Mouse (Mus musculus): ENCODE results near the gene Shank1. TPM values are rescaled to one million over a fixed set of nuclear protein-coding genes. Genes with fewer than 3 reads are reported as not detected.
A peak's percentile ranks its signal among the peaks of the same experiment; 100 is the strongest.

Gene Shank1
- polyA plus RNA-seq, 1 experiment from 2014 or later = 0.55 TPM

DNA sequence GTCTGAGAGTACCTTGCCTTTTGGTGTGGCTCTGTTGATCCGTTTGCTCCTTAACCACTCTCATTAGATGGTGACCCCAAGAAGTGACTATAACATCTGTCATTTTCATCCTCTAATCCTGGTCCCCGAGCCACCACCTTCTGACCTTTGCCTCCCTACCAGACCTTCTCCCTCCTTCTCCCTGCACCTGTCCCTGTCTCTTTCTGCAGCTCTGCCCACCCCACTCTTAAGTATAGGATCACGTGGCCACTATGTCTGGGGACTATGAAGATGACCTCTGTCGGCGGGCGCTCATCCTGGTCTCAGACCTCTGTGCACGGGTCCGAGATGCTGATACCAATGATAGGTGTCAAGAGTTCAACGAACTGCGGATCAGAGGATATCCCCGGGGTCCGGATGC, 75.7 kb downstream of the Shank1 start, which contains the start of gene 1700008O03Rik:
Gene 1700008O03Rik, minus strand, starts transcription at position 101 of the 400 bp plus-strand sequence.
- Histone ChIP-seq H3K27me3 (ENCODE audit: control insufficient read depth, insufficient read depth, low read length) (peaks cover 19% of the 10 kb centered on the region), H3K36me3 (ENCODE audit: control insufficient read depth, insufficient read depth) (no peaks in the 10 kb centered on the region), H3K9ac (ENCODE audit: low read length) (peak within 1 kb of the TSS; percentile 64), H3K4me1 (ENCODE audit: control insufficient read depth, insufficient read depth, low read length) (peaks cover 2% of the 10 kb centered on the region; the same call in 1 of the 2 replicates), H3K27ac (ENCODE audit: low read length) (no peak within 1 kb of the TSS), H3K4me3 (ENCODE audit: low read length) (peak within 1 kb of the TSS; percentile 59), H3K9me3 (replicated peaks; ENCODE audit: control insufficient read depth, low read length) (0 out of 2 replicates have a peak, but pooled peaks cover 1% of the 10 kb centered on the region), H3K4me2 (ENCODE audit: low read depth, low read length) (peak within 1 kb of the TSS; percentile 94)
- WGBS = 76% methylated on average over 12 of the region's 12 CpGs
- ATAC-seq (replicated peaks; ENCODE audit: extremely low read depth, insufficient read depth, low FRiP score) = no peak

DNA sequence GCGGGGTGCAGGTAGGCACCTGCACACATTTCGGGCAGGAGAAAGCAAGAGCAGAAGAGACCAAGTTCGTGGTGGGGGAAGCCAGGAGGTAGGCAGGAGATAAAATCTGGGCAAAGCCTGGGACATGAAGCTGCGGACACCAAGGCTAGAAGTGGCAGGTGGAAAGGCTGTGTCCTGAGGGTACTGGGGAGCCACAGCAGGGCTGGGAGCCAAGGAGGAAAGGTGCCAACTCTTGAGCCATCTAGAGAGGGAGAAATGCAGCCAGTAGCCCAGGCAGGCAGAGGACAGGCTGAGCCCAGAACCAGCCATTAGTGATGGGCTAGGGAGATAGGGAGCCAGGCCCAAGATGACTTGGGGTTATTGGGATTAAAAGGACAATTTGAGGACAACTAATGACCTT, 81.8 kb downstream of the Shank1 start:
- Histone ChIP-seq H3K27ac (ENCODE audit: low read length) (no peak overlapping the region), H3K9me3 (replicated peaks; ENCODE audit: control insufficient read depth, low read length) (no peaks in the 10 kb centered on the region), H3K4me1 (ENCODE audit: control insufficient read depth, insufficient read depth, low read length) (no peaks in the 10 kb centered on the region), H3K27me3 (ENCODE audit: control insufficient read depth, insufficient read depth, low read length) (peaks cover 6% of the 10 kb centered on the region), H3K4me3 (ENCODE audit: low read length) (no peak overlapping the region), H3K4me2 (ENCODE audit: low read depth, low read length) (no peak overlapping the region), H3K36me3 (ENCODE audit: control insufficient read depth, insufficient read depth) (no peaks in the 10 kb centered on the region), H3K9ac (ENCODE audit: low read length) (no peak overlapping the region)
- ATAC-seq (replicated peaks; ENCODE audit: extremely low read depth, insufficient read depth, low FRiP score) = no peak
- WGBS = 73% methylated on average over 4 of the region's 4 CpGs

DNA sequence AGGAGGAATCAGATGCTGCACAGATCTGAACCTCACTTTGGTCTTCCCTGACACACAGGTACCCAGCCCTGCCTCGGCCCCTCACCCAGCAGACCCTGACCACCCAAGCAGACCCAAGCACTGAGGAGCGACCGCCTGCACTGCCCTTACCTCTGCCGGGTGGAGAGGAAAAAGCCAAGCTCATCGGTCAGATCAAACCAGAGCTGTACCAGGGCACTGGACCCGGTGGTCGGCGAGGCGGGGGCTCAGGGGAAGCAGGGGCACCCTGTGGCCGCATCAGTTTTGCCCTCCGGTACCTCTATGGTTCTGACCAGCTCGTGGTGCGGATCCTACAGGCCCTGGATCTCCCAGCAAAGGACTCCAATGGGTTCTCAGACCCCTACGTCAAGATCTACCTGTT, 82.3 kb downstream of the Shank1 start:
- H3K27ac ChIP-seq (ENCODE audit: low read length) = no peak overlapping the region
- ATAC-seq (replicated peaks; ENCODE audit: extremely low read depth, insufficient read depth, low FRiP score) = no peak
- no peaks in the 10 kb centered on the region for H3K4me1 ChIP-seq (ENCODE audit: control insufficient read depth, insufficient read depth, low read length)
- no peaks in the 10 kb centered on the region for H3K36me3 ChIP-seq (ENCODE audit: control insufficient read depth, insufficient read depth)
- H3K9ac ChIP-seq (ENCODE audit: low read length) = no peak overlapping the region
- H3K4me2 ChIP-seq (ENCODE audit: low read depth, low read length) = no peak overlapping the region
- 85% methylated on average over 14 of the region's 14 CpGs for WGBS
- no peaks in the 10 kb centered on the region for H3K9me3 ChIP-seq (replicated peaks; ENCODE audit: control insufficient read depth, low read length)
- H3K4me3 ChIP-seq (ENCODE audit: low read length) = no peak overlapping the region
- peaks cover 3% of the 10 kb centered on the region; the same call in 1 of the 2 replicates for H3K27me3 ChIP-seq (ENCODE audit: control insufficient read depth, insufficient read depth, low read length)

DNA sequence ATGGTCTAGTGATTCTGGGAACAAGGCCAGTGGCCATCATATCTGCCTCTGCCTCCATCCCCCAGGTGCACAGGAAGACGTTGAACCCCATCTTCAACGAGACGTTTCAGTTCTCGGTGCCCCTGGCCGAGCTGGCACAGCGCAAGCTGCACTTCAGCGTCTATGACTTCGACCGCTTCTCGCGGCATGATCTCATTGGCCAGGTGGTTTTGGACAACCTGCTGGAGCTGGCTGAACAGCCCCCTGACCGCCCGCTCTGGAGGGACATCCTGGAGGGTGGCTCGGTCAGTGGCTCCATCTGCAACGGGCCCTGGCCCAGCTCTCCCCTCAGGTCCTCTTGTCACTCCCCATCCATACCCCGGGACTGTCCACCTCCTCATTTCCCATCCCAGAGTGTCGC, 83.2 kb downstream of the Shank1 start:
- Histone ChIP-seq H3K4me1 (ENCODE audit: control insufficient read depth, insufficient read depth, low read length) (no peaks in the 10 kb centered on the region), H3K9ac (ENCODE audit: low read length) (no peak overlapping the region), H3K27ac (ENCODE audit: low read length) (no peak overlapping the region), H3K4me3 (ENCODE audit: low read length) (no peak overlapping the region), H3K4me2 (ENCODE audit: low read depth, low read length) (no peak overlapping the region), H3K9me3 (replicated peaks; ENCODE audit: control insufficient read depth, low read length) (no peaks in the 10 kb centered on the region), H3K36me3 (ENCODE audit: control insufficient read depth, insufficient read depth) (no peaks in the 10 kb centered on the region), H3K27me3 (ENCODE audit: control insufficient read depth, insufficient read depth, low read length) (no peaks in the 10 kb centered on the region)
- no peak for ATAC-seq (replicated peaks; ENCODE audit: extremely low read depth, insufficient read depth, low FRiP score)
- 87% methylated on average over 17 of the region's 17 CpGs for WGBS

DNA sequence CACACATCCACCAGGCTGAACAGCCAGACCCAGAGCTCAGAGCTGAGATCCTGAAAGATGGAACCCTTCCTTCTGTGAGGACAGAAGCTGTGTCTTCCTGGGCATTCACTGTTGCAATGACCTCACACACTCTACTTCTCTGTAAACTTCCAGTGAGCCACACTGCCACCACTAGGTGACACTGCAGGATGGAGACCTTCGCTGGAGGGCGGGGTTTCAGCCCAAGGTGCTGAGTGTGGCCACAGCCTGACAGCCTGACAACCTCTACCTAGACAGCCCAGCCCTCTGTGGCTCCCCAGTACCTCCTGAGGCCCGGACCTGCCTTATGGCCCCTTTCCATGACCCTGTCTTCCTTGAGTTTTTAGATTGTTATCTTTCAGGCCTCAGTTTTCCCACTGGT, 88.5 kb downstream of the Shank1 start:
- peak; percentile 71 for ATAC-seq (replicated peaks; ENCODE audit: extremely low read depth, insufficient read depth, low FRiP score)

DNA sequence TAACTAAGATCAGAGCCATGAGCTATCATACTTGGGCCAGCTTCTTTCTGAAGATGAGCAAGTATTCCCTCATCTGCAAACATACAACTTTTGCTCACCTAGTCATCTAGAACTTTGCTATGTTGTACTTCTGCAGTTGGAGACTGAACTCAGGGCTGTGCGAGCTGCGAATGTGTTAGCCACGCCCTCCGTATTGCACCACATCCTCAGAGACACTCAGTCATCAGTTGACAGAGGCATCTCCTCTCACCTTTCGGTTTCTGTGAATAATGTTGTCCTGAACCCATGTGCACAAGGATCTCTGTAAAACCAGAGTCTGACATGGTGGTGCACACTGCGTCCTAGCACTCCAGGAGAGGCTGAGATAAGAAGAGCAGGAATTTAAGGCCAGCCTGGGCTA, 91.6 kb downstream of the Shank1 start:
- Histone ChIP-seq H3K27ac (ENCODE audit: low read length) (no peak overlapping the region), H3K4me2 (ENCODE audit: low read depth, low read length) (no peak overlapping the region), H3K9ac (ENCODE audit: low read length) (no peak overlapping the region), H3K4me3 (ENCODE audit: low read length) (no peak overlapping the region), H3K36me3 (ENCODE audit: control insufficient read depth, insufficient read depth) (no peaks in the 10 kb centered on the region), H3K4me1 (ENCODE audit: control insufficient read depth, insufficient read depth, low read length) (no peaks in the 10 kb centered on the region), H3K9me3 (replicated peaks; ENCODE audit: control insufficient read depth, low read length) (no peaks in the 10 kb centered on the region), H3K27me3 (ENCODE audit: control insufficient read depth, insufficient read depth, low read length) (no peaks in the 10 kb centered on the region; the same call in 1 of the 2 replicates)
- WGBS = 61% methylated on average over 6 of the region's 6 CpGs
- no peak for ATAC-seq (replicated peaks; ENCODE audit: extremely low read depth, insufficient read depth, low FRiP score)

More for the DNA sequence above, 88.5 kb downstream of the Shank1 start:
- H3K9me3 ChIP-seq (replicated peaks; ENCODE audit: control insufficient read depth, low read length) = no peaks in the 10 kb centered on the region
- H3K4me3 ChIP-seq (ENCODE audit: low read length) = no peak overlapping the region
- no peak overlapping the region for H3K27ac ChIP-seq (ENCODE audit: low read length)
- H3K36me3 ChIP-seq (ENCODE audit: control insufficient read depth, insufficient read depth) = no peaks in the 10 kb centered on the region
- no peak overlapping the region for H3K4me2 ChIP-seq (ENCODE audit: low read depth, low read length)
- 7% methylated on average over 3 of the region's 3 CpGs for WGBS
- no peak overlapping the region for H3K9ac ChIP-seq (ENCODE audit: low read length)
- H3K4me1 ChIP-seq (ENCODE audit: control insufficient read depth, insufficient read depth, low read length) = no peaks in the 10 kb centered on the region
- H3K27me3 ChIP-seq (ENCODE audit: control insufficient read depth, insufficient read depth, low read length) = no peaks in the 10 kb centered on the region; the same call in 1 of the 2 replicates

DNA sequence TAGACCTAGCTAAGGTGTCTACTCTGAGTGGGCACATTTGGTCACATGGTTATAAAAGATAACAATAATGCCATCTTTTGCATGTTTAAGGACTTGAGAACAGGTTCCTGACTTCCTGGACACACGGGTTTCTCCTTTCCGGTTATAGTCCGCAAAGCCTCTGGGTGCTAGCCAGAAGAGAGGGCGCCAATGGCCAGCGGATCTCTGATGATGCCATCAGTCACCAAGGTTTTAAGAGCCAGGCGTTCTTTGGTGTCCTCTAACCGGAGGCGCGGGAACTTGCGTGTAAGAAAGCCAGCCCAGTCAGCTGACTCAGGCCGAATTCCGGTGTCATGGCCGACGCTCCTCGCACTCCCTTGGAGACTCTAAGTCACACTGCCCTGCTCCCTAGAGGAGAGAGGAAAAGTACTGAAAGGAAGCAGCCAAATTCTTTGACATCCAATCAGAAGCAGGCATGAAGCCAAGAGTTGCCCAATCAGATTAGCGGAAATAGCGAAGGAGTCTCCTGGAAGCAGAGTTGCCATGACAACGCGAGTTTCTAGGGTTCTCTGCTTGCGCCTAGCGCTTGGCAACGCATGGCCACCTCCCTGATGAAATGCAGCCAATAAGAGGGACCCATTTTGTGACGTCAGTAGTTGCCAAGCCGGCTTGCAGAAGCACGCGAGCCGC, 95.4 kb downstream of the Shank1 start:
- peak overlapping the region; percentile 53; the same call in 1 of the 2 replicates for H3K9ac ChIP-seq (ENCODE audit: low read length)
- no peaks in the 10 kb centered on the region for H3K36me3 ChIP-seq (ENCODE audit: control insufficient read depth, insufficient read depth)
- H3K27me3 ChIP-seq (ENCODE audit: control insufficient read depth, insufficient read depth, low read length) = no peaks in the 10 kb centered on the region
- H3K4me2 ChIP-seq (ENCODE audit: low read depth, low read length) = peak overlapping the region; percentile 69
- H3K4me1 ChIP-seq (ENCODE audit: control insufficient read depth, insufficient read depth, low read length) = no peaks in the 10 kb centered on the region
- 3% methylated on average over 27 of the region's 27 CpGs for WGBS
- H3K4me3 ChIP-seq (ENCODE audit: low read length) = peak overlapping the region; percentile 55
- ATAC-seq (replicated peaks; ENCODE audit: extremely low read depth, insufficient read depth, low FRiP score) = peak; percentile 95
- peak overlapping the region; percentile 58; the same call in 1 of the 2 replicates for H3K27ac ChIP-seq (ENCODE audit: low read length)
- no peaks in the 10 kb centered on the region for H3K9me3 ChIP-seq (replicated peaks; ENCODE audit: control insufficient read depth, low read length)

DNA sequence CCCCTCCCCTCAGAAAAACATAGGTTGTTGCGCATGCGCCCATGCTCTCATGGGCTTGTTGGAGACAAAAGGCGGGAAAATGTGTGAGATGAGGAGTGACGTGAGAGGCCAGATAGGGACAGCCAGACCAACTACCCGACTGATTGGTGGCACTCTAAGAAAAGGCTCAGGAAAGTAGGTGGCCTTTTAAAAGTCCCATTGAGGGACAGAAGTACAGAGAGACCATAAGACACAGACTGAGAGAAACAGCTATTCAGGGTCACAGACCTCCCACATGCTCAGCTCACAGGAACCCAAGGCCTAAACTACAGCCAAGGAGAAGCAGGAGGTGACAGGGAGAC, 95.9 kb downstream of the Shank1 start:
- H3K27me3 ChIP-seq (ENCODE audit: control insufficient read depth, insufficient read depth, low read length) = no peaks in the 10 kb centered on the region
- ATAC-seq (replicated peaks; ENCODE audit: extremely low read depth, insufficient read depth, low FRiP score) = no peak

More for the DNA sequence above, 95.9 kb downstream of the Shank1 start:
- under 1% methylated on average over 5 of the region's 5 CpGs for WGBS
- Histone ChIP-seq H3K9me3 (replicated peaks; ENCODE audit: control insufficient read depth, low read length) (no peaks in the 10 kb centered on the region), H3K9ac (ENCODE audit: low read length) (no peak overlapping the region), H3K4me3 (ENCODE audit: low read length) (no peak overlapping the region), H3K27ac (ENCODE audit: low read length) (no peak overlapping the region), H3K36me3 (ENCODE audit: control insufficient read depth, insufficient read depth) (no peaks in the 10 kb centered on the region), H3K4me1 (ENCODE audit: control insufficient read depth, insufficient read depth, low read length) (no peaks in the 10 kb centered on the region), H3K4me2 (ENCODE audit: low read depth, low read length) (peak overlapping the region; percentile 69)
